Mouse (Mus musculus) induced T-regulatory cell, adult 2 months (primary cell): ENCODE data around the gene Pttg1.

Experiments used
- DNase-seq: peaks from one replicate; pipeline ENCODE4 v3.0.0-alpha.2; 2012; ENCODE audit warnings: low read depth

Gene Pttg1

GRCm38 (mm10) chr11:43374956-43375355, 51.1 kb downstream of the Pttg1 start:
- no peak for DNase-seq

GRCm38 (mm10) chr11:43373367-43373766, 52.7 kb downstream of the Pttg1 start:
- DNase-seq = no peak

GRCm38 (mm10) chr11:43371807-43372206, 54.2 kb downstream of the Pttg1 start:
- DNase-seq = no peak
